Mouse (Mus musculus) cerebellum, adult 11 months (tissue): ENCODE measurements around the gene Cyb5r1.
A peak's percentile ranks its signal among the peaks of the same experiment; 100 is the strongest.

Experiments used
- DNase-seq: peaks from one replicate; pipeline ENCODE4 v3.0.0; 2022

Gene Cyb5r1

GRCm38 (mm10) chr1:134405509-134406413 lies at the start of gene Cyb5r1:
Gene Cyb5r1 (plus strand): TSS chr1:134405559.
- DNase-seq, result peak; percentile 57

GRCm38 (mm10) chr1:134357461-134357860 lies 47.9 kb upstream of the Cyb5r1 start:
- DNase-seq, result no peak

GRCm38 (mm10) chr1:134360656-134361055 lies 44.7 kb upstream of the Cyb5r1 start:
- DNase-seq, result no peak

GRCm38 (mm10) chr1:134361195-134361856 lies 44.0 kb upstream of the Cyb5r1 start:
- no peak for DNase-seq

DNA sequence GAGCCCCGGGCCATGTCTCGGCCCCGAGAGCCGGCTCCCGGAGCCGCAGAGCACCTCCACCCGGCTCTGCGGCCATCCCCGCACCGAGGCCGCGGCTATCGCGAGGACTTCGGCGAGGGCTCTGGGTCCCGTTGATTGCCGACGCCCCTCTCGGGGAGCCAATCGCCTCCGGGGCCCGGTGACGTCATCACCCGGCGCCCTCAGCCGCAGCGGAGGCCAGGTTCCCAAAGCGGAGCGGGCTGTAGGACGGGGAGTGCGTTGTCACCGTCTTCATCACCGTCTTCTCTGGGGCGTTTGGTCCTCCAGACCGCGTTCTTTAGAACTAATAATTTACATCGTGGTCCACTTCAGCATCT lies 43.5 kb upstream of the Cyb5r1 start, which contains the start of gene Tmem183a:
Gene Tmem183a, minus strand, starts transcription at position 123 of the 356 bp plus-strand sequence.
- peak; percentile 96 for DNase-seq

GRCm38 (mm10) chr1:134363194-134363593 lies 42.2 kb upstream of the Cyb5r1 start:
- no peak for DNase-seq

DNA sequence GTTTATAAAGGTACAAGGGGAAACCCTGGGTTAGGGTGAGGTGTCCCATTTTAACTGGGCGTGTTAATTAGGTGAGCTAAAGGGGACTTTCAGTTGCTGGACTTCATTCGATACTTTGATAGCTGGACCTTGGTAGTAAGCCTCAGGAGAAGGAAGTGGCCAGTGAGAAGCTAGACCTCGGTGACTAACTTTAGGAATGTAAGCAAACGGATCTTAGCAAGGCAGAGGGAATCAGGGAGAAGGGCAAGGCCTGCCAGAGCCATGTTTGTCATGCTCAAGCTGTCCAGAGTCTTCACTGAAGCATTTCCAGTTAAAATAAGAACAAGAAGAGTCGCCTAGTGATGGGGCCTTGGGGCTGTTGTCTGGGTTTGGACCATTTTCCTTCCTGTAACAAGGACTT lies 39.9 kb upstream of the Cyb5r1 start:
- DNase-seq, result no peak

DNA sequence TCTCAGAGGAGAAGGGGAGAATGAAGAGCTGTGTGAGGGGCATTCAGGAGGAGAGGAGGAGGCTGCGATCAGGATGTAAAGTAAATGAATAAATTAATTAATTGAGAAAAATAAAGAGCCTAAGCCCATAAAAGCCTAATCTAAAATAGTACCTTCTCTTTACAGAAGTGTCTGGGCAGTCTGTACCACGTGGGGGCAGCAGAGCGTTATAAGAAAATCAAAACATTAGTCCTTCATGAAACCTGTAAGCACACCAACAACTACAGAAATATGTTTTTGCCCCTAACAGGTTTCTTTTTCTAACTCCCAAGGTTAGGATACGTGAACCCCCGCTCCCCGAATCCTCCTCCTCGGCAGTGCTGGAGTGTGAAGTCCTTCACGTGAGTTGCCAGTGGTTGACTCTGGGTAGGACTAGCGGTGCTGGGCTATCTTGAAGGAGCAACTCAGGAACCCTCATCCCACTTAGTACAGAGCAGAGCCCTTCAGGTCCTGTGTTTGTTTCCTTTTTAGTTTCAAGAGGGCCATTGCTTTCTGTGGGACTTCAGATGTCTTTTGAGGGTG lies 36.5 kb upstream of the Cyb5r1 start:
- DNase-seq, result no peak

GRCm38 (mm10) chr1:134374124-134374523 lies 31.2 kb upstream of the Cyb5r1 start:
- no peak for DNase-seq

- no peak for DNase-seq
Measured at GRCm38 (mm10) chr1:134381051-134381450, 24.3 kb upstream of the Cyb5r1 start.

DNA sequence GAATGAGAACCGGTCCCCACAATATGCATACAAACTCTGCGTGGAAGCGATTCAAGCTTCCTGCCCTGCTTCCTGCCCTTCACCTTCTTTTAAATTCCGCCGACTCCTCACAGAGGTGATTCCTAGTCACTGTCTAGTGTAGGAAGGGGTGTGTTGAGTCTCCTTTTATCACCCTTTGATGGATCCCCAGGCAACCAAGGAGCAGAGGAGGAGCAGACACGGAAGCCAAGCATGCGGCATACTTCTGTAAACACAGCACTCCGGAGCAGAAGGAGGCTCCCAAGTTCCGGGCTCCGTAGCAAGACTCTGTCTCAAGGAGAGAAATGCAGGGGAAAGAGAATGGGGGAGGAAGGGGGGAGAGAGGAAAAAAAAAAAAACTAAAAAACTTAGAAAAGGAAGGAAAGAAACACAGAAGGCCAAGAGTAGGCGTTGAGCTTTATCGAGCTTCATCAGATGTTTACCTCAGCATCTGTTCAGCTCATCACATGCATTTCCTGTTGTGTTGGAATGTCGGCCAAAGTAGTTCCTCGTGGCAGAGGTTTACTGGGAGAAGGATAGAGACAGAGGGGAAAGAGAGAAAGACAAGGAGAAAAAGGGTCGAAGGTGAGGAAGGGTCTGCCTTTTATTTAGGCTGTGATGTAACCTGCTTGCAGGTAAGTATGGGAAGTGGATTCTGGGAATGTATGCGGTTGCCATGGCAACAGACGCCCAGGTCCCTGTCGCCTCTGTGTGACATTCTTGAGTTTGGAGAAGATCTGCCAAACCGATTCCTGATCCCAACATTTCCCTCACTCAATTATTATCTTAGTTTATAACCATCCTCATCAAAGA lies 23.3 kb upstream of the Cyb5r1 start:
- no peak for DNase-seq

- DNase-seq, result no peak
Measured at GRCm38 (mm10) chr1:134384581-134384980, 20.8 kb upstream of the Cyb5r1 start.

GRCm38 (mm10) chr1:134385176-134385575 lies 20.2 kb upstream of the Cyb5r1 start:
- DNase-seq, result no peak

- DNase-seq, result no peak
Measured at GRCm38 (mm10) chr1:134385666-134386065, 19.7 kb upstream of the Cyb5r1 start, which contains the start of gene 4933406M09Rik. Gene 4933406M09Rik (plus strand): TSS chr1:134385940.

DNA sequence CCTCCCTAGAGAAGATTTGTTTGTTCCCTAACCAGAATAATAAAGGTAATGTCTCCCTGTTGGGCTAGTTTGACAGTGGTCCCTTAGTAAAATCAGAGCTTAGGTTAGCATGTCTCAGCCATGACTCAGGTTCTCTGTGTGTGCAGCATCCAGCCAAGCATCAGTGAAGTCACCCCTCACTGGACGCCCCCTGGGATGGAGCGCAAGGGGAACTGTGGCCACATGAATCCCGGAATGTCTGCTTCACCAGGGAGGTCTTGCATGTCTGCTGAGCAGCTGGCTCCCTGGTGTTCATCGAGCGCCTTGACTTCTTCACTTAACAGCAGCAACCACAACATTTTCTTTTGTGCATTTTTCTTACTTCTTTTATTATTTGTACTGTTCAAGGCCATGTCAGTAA lies 11.5 kb upstream of the Cyb5r1 start:
- DNase-seq, result no peak

DNA sequence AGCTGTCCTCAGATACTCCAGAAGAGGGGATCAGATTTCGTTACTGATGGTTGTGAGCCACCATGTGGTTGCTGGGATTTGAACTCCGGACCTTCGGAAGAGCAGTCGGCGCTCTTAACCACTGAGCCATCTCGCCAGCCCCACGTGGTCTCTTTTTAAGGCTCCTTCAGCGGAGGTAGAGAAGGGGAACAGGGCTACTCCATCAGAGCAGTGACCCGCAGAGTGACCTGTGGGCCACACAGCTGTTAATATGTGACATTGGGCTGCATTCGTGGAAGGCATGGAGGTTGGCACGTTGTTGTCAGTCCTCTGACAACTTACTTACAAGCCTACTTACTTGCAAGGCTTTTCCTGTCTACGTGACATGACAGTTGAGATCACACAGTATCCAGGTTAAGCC lies 7.1 kb upstream of the Cyb5r1 start:
- no peak for DNase-seq

DNA sequence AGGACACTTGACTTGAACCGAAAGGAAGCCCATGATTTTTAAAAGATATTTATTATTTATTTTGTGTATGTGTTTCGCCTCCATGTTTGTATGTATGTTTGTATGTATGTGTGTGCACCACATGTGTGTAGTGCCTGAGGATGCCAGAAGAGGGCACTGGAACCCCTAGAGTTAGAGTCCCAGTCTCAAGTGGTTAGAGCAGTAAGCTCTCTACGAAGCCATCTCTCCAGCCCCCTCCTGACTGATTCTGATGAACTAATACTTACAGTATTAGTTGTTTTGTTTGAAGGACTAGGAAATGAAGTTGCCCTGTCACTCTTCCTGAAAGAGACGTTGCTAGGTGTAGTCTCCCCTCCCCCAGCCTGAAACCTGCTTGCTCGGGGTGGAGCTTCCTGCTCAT lies 5.6 kb upstream of the Cyb5r1 start:
- DNase-seq, result no peak

DNA sequence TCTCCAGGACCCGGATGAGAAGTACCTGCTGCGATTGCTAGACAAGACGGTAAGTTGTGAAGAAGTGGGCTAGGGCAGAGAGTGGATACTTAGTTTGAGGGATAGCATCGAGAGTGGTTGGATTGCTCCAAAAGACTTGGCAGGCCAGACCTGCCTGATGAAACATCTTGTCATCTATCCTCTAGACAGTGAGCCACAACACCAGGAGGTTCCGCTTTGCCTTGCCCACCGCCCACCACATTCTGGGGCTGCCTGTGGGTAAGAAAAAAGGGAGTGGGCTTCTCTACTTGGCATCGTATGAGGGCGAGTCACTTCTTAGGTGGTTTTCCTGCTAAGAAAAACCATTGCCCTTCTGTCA lies 1.0 kb downstream of the Cyb5r1 start:
- no peak for DNase-seq

DNA sequence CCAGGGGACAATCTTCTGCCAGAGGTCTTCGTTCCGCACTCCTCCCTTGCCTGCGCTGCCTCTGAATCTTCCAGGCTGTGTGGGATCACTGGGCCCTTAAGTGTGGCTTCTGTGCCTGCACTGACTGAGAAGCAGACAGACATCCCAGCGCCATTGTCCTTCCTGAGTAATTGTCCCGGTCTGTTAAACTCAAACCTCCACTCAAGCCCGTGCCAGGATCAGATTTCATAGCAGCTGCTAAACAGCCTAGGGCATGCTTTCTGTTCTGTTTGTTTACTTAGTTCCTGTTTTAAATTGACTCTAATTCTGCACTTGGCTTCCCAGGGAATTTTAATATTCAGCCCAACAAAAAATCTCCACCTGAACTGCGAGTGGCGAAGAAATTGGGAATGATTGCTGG lies 2.7 kb downstream of the Cyb5r1 start:
- DNase-seq, result no peak

GRCm38 (mm10) chr1:134411706-134412629 lies 6.6 kb downstream of the Cyb5r1 start:
- DNase-seq, result no peak

DNA sequence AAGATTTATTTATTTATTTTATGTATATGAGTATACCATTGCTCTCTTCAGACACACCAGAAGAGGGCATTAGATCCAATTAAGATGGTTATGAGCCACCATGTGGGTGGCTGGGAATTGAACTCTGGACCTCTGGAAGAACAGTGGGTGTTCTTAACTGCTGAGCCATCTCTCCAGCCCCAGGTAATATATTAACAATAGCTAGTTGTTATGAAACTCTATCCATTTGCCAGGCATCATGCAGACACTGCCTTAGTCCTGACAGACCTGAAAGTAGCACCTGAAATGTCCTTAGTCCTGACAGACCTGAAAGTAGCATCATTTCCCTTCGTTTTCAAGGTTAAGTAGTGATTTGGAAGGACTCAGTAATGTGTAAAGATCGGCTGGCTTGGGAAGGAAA lies 8.7 kb downstream of the Cyb5r1 start:
- no peak for DNase-seq
